Mouse (Mus musculus): Measurements from ENCODE around the gene Wdfy3.
"Not testable (repeated sequence)": the region's sequence is repeated elsewhere in the genome, so short reads cannot be mapped to it uniquely, and the experiment has no call there.

The Wdfy3 gene

GRCm38 (mm10) chr5:101937909-101938596, 131.7 kb downstream of the Wdfy3 start:
- no peak for DNase-seq

GRCm38 (mm10) chr5:101937362-101937761, 132.4 kb downstream of the Wdfy3 start:
- DNase-seq = no peak

DNA sequence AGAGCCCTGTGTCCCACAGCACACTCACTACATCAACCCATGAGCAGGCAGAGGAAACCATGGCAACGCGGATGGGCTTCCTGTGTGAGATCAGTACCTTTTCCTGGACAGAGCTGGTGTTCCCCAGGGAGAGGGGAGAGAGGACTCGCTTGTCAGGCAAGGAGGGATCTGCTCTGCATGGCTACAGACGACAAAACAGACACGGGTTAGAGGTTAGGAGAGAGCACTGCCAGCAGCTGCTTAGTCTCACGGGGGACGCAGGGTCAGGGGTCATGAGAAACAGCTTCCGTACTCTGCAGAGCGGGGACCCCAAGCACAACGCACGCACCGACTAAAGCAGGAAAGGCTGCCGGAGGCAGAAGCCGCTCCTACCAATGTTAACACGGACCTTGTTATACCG, 133.8 kb downstream of the Wdfy3 start:
- DNase-seq = no peak

GRCm38 (mm10) chr5:101934629-101935028, 135.1 kb downstream of the Wdfy3 start:
- DNase-seq = no peak

DNA sequence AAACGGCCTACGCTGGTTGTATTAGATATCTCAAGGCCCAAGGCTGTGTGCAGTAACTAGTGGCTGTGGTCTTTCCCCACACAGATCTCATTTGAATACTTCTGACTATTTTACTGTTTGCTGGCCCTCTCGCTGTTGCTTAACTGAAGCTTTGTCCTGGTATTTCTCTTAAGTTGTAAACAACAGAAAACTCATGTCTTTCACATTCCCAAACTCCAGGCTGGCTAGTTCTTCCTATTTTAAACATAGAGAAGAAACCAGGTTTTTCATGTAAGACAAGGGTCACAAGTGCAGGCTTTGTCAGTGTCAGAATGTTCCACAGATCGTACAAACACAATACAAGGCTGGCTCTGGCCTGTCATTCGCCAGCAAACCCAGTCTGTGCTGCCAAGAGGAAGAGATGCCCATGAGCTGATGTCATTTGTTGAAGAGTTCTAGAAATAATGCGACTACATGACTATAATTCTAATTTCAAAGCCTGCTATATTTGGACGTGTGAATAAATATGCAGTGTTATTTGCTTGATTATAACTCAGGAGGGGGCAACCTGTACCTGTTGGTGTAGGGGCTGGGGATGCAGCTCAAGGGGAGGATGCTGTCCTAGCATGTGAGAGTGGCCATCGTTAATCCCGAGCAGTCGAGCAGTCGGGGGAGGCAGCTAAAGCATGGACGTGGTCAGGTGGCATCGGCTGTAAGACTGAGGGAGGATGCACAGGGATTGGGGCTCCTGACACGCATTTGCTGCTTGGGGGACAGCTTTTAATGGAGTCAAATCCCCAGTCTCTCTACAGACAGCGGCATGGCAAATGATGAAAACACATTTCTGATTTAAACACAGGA, 136.5 kb downstream of the Wdfy3 start:
- DNase-seq = no peak

DNA sequence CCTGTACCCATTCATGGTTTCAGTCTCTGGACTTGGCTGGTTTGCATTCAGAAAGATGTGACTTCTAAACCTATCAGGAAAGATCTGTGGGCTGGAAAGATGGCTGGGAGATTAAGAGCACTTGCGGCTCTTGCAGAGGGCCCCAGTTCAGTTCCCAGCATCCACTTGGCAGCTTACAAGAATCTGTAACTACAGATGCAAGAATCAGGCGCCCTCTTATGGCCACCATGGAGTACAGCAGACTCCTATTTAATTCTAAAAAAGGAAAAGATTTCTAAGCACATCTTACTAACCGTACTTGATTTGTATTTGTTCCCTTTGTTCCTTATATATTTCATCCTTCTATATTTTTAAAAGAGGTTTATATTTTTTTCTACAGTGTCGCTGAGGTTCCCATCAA, 137.7 kb downstream of the Wdfy3 start:
- no peak for DNase-seq

GRCm38 (mm10) chr5:101926311-101926710, 143.4 kb downstream of the Wdfy3 start:
- no peak for DNase-seq

- no peak for DNase-seq
Observed at GRCm38 (mm10) chr5:101923710-101924109, 146.0 kb downstream of the Wdfy3 start.

DNA sequence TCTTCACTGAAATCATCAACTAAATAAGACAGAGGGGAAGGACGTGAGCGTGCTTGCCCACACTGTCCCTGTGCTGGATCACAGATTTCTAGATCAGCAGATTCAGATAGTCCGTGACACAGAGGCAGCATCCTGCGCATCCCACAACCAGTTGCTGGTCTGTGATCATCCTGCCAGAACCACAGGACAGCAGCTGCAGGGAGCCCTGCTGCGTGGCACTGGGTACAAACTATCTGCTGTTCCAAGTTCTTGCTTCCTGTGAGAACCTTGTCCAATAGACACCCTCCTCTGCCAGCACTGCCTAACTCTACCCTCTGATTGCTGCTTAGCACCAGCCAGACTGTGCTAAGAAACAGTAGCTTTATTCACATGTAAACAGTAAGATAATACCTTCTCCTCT, 150.2 kb downstream of the Wdfy3 start:
- no peak for DNase-seq

DNA sequence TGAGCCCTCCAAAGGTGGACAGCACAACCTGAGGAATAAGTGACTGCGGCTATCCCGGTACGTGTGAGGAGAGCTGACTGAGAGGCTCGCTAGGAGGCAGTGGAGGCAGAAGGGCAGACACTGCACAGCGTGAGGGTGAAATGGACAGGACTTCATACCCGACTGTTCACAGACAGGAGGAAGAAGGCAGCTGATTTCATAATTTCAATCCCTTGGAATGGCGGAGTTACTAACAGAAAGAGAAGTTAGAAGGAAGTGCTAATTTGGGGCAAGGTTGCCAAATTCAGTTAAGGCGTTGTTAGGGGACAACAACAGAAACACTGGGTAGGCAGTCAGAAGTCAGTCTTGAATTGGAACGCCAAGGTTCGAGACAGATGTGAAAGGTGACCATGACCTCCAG, 160.3 kb downstream of the Wdfy3 start:
- DNase-seq = no peak

- DNase-seq = no peak
Observed at GRCm38 (mm10) chr5:101905624-101906023, 164.1 kb downstream of the Wdfy3 start.

DNA sequence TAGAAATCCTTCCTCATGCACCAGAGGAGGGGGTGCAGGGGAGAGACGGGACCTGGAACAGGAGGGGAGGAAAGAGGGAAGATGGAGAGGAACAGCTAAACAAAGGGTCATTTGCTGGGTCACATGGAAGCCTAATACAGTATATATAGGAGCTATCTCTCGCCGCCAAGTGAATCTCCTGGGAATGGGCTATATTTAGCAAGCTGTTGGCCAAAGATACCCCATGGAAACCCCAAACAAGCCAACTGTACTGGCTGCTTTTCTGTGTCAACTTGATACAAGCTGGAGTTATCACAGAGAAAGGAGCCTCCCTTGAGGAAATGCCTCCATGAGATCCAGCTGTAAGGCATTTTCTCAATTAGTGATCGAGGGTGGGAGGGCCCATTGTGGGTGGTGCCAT, 164.9 kb downstream of the Wdfy3 start:
- DNase-seq = not testable (repeated sequence)

GRCm38 (mm10) chr5:101902686-101903085, 167.0 kb downstream of the Wdfy3 start:
- no peak for DNase-seq

DNA sequence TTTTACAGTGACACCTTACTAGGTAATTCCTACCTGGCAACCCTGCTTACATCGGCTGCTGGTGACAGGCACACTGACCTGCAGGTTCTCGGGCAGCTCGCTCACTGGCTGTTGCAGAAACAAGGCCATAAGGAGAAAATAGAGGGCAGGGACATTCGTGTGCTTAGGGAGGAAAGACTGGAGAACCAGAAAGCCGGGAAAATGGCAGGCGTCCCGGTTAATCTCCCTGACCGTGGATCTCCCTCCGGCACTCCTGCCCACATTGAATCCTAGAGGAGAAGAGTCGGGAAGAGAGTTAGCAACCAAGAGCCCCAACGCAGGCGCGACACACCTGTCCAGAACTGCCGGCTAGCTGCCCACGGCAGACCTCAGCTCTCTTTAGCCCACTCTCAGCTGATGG, 169.7 kb downstream of the Wdfy3 start:
- peak; percentile 69 for DNase-seq

DNA sequence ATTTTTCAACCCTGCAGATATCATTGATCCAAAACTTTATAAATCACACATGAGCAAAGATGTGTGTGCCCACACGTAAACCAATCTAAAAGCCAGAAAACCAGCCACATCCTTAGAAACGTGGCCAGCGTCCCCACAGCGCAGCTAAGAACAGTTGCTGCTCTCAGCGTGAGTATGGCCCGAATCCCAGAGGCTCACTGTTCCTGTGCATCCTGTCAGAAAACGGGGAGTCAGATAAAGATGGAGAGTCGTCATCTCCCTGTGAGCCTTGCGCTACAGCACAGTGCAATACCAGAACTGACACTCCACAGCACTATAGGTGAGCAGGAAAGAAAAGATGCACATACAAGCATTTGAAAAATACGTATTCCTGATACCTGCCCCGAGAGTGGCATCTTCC, 172.9 kb downstream of the Wdfy3 start:
- DNase-seq = peak; percentile 95

- DNase-seq = peak; percentile 60
Observed at GRCm38 (mm10) chr5:101895717-101896645, 173.7 kb downstream of the Wdfy3 start.

- peak; percentile 69 for DNase-seq
Observed at GRCm38 (mm10) chr5:101895119-101895518, 174.6 kb downstream of the Wdfy3 start.

DNA sequence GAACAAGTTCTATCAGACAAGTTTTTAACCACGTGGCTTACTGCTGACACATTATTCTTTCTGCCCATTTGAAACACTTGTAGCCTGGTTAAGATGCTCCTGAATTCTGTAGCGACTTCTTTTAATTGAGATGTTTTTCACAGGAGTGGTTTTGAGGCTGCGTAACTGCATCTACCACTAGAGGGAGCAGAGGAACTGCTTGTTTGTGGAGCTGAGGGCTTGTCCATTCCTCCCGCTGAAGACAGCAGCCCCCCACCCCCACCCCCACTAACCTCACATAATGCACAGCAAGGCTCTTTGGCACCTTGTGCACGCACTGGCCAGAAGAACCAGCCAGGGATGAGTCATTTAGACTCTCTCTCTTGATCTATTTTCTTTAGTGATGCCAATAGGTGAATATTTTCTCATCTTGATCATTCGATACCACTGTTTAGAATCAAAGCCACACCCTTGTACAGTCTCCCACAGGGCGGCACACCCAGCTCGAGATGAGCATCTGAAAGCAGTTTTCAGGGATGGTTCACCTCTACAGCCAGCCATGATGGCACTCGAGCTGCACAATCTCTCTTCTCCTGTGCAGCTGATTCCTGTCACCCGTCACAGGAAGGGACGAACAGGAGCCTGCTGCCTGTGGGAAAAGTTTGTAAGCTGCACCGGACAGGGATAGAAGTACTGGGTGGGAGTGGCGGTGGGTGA, 175.8 kb downstream of the Wdfy3 start:
- peak; percentile 67 for DNase-seq

DNA sequence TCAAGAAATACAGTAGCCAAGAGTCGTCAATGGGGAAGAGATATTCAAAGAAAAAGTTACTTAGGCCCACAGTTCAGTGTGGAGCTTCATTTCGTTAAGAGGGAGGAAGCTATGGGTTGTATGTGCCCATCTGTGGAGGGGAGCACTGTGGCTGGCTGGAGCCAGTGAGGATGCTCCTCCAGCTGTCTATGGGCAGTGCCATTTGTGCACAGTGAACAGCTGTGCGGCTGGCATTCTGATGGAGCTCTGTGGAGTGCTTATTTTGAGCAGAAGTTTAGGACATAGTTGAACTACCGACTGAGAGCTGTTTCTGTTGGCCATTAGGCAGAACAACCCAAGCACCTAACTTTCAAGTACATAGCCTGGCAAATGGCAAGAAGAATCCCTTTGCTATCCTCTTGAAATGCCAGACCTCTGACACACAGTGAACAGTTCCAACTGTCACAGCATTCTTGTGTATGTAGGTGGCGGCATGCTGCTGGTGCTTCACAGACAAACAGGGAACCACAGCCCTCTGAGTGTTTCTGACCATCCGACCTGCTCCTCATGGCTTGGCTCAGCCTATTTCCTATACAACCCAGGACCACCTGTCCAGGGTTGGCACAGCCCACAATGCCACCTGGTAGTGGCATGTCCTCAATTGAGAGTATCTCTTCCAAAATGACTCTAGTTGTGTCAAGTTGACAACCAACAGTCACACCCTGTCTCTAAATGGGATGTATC, 177.9 kb downstream of the Wdfy3 start:
- DNase-seq = peak; percentile 78

DNA sequence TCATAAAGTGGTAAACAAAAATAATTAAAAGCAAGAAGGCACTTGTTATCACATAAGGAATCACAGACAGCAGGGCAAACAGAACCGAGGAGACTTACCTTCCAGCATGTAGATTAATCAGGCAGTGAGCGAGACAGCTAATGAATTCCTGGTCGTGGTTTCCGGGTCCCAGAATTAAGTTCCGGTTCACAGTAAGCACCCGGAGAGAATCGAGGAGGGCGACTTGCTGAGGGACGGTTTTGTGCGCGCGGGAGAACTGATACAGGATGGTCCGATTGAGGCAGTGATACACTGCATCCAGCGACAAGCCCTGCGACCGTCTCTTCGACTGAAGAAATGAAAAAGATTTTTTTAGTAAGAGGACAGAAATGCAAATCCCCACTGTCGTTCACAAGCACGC, 181.7 kb downstream of the Wdfy3 start:
- no peak for DNase-seq

- no peak for DNase-seq
Observed at GRCm38 (mm10) chr5:101885039-101885438, 184.7 kb downstream of the Wdfy3 start.

GRCm38 (mm10) chr5:101882191-101882590, 187.5 kb downstream of the Wdfy3 start:
- peak; percentile 75 for DNase-seq
